In genomic region chr5:34571551-34571950, GRCm38 (mm10) we compare ENCODE assay signal across 11 mouse cellular contexts.
"Had no signal": no experiment of that assay in that cellular context is flagged by ENCODE, and none has a peak within 500 bp of the region (broad histone marks: within the 10 kb centered on the region; RNA-seq: fewer than 3 reads in every experiment).

No protein-coding gene starts in this region.

- H3K9me3 ChIP-seq: kidney, embryonic 15.5 days; limb, embryonic 12.5 days; lung, embryonic 15.5 days; megakaryocyte, embryonic 14.5 days; midbrain, embryonic 12.5 days had no signal

- H3K9ac ChIP-seq: kidney, embryonic 15.5 days; limb, embryonic 12.5 days; lung, embryonic 15.5 days; midbrain, embryonic 12.5 days had no signal

- H3K27ac ChIP-seq: kidney, embryonic 15.5 days; limb, embryonic 12.5 days; lung, embryonic 15.5 days; macrophage; midbrain, embryonic 12.5 days had no signal

- H3K4me2 ChIP-seq: kidney, embryonic 15.5 days; limb, embryonic 12.5 days; lung, embryonic 15.5 days; midbrain, embryonic 12.5 days had no signal

- H3K27me3 ChIP-seq: kidney, embryonic 15.5 days; limb, embryonic 12.5 days; lung, embryonic 15.5 days; megakaryocyte, embryonic 14.5 days; midbrain, embryonic 12.5 days had no signal

- H3K4me3 ChIP-seq: kidney, embryonic 15.5 days; limb, embryonic 12.5 days; lung, embryonic 15.5 days; megakaryocyte, embryonic 14.5 days; midbrain, embryonic 12.5 days had no signal

- DNase-seq: kidney, adult 18-20 months; kidney, postnatal 25 days; lung, postnatal 14 days; right cerebral cortex, adult 18-20 months; right cerebral cortex, postnatal 25 days had no signal

- H3K36me3 ChIP-seq: kidney, embryonic 15.5 days; limb, embryonic 12.5 days; lung, embryonic 15.5 days; midbrain, embryonic 12.5 days had no signal
